Mouse (Mus musculus) adrenal gland, postnatal 25 days (tissue): ENCODE results near the gene Gss. TPM values are rescaled to one million over a fixed set of nuclear protein-coding genes. Genes with fewer than 3 reads are reported as not detected.
"Not testable (repeated sequence)": the region's sequence is repeated elsewhere in the genome, so short reads cannot be mapped to it uniquely, and the experiment has no call there.

ENCODE experiments used
- DNase-seq: peaks from one replicate; pipeline ENCODE4 v3.0.0; 2021; ENCODE audit warnings: mixed read lengths
- total RNA-seq: library from RNA; stranded (reverse); gene quantifications from 2 replicates; pipeline ENCODE4 v1.2.3, GENCODE M21; 2021

Gss gene
- total RNA-seq, 1 experiment from 2014 or later, result 67.6 TPM

DNA sequence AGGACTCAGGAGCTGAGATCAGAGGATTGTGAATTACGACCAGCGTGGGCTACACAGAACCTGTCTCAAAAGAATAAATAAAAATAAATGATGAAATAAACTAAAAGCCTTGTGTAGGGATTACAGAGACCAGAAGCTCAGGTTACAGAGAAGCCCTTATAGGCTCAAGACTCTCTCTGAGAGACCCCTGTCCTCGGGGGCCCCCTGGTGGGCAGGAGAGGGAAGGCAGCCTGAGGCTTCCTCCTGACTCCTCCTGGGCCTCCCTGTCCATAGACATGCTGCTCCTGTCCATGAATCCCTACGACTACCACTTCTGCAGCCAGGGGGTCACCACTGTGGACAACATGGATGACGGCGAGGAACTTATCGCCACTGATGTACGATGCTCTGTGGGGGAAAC, 27.2 kb upstream of the Gss start:
- peak; percentile 92 for DNase-seq

DNA sequence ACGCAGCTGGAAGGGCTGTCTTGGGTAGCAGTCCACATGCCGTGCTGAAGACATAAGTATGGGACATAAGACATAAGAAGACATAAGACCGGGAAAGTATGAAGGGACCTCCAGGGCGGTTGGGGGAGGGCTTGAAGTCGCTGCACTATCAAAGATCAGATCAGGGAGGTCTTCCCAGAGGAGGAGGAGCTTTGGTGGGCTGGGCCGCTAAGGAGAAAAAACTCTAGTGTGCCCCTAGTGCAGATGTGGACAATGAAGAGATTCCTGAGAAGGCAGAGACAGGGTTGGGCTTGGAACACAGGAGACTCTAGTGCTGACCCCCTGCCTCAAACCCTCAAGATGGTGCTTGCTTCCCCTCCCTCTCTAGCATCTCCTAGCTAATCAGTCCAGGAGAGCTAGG, 24.4 kb upstream of the Gss start:
- DNase-seq, result no peak

DNA sequence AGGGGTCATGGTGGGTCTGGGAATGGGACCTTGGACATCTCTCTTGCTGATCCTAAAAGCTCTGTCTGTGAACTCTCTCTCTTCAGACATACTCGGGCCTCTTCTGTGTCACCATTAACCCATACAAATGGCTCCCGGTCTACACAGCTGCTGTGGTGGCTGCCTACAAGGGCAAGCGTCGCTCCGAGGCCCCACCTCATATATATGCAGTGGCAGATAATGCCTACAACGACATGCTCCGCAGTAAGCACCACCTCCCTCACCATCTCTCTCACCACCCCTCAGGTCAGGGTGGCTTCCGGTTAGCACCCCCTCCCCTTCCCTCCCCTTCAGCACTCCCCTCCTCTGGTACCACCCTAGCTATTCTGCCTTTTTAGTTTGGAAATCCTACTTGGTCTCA, 21.3 kb upstream of the Gss start:
- no peak for DNase-seq

DNA sequence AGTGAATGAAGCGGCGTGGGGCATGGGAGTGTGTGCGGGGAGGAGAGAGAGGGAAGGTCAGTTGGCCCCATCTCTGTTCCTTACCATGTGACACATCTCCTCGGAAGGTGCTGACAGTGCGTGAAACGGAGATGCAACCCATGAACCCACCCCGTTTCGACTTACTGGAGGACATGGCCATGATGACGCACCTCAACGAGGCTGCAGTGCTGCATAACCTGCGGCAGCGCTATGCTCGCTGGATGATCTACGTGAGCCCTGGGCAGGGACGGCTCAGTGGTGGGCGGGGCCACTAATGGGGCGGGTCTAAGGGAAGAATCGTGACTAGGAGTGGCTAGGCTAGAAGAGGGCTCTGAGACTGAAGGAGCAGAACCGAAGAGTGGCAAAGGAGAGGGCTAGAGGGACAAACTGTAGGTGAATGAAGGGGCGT, 20.7 kb upstream of the Gss start:
- DNase-seq, result peak; percentile 81

DNA sequence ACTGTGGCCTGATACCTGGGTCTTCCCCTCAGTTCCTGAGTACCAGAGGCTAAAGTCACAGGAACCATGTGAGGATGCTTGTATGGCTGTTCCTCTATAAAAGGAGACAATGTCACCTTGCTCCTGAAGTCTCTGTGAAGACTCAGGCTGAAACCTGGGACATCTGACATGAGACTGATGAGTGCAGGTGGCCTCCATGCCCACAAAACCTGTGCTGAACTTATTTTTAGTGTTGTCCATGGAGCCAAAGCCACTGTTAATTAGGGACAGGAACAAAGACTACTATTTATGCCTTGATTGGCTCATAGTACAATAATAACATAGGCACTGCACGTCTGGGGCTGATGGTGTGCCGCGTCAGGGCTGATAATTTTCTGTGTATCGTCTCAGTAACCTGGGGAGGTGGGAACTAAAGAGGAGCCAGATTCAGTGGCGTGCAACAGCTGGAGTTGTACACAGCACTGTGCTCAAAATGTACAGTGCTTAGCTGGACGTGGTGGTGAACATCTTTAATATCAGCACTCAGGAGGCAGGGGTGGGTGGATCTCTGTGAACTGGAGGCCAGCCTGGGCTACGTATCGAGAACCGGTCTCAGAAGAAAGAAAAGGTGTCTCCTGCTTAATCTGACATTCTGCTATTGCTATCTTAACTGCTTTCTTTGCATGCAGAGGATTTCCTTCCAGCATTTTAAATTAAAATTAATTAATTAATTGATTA, 19.4 kb upstream of the Gss start:
- DNase-seq, result no peak

DNA sequence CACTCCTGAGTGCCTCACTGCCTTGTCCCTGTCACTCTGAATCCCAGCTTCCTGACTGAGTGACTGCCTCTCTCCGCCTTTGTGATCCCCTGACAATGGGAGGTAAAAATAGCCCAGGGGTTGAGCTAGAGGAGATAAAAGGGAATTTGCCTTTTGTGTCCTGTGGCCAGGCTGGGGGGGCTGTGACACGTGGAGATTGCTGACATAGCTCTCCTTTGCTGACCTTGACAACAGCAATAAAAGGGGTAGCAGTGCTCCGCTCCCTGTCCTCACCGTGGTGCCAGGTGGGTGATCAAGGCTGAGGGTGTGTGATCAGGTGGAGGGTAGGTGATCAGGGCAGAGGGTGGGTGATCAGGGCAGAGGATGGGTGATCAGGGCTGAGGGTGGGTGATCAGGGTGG, 18.4 kb upstream of the Gss start, which contains the start of gene Myh7b:
Myh7b (plus strand) TSS at position 235 of the 400 bp plus-strand sequence.
- DNase-seq, result no peak

DNA sequence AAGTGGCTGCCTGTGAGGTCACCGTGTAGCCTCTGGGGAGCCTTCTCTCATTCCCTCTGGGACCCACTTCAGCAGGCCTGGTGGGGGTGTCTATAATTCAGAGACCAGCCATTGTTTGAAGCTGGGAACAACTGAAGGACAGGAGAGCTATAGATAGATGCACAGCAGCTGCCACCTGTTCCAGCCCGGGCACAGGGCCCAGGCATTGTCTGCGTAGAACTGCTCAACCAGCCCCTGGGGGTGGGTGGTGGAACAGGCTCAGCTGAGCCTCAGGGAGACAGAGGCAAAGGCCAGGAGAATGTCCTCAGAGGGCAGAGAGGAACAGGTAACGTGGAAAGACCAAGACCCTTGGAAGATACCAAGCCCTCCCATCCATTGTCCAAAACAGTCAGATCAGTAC, 13.8 kb upstream of the Gss start:
- DNase-seq, result no peak

DNA sequence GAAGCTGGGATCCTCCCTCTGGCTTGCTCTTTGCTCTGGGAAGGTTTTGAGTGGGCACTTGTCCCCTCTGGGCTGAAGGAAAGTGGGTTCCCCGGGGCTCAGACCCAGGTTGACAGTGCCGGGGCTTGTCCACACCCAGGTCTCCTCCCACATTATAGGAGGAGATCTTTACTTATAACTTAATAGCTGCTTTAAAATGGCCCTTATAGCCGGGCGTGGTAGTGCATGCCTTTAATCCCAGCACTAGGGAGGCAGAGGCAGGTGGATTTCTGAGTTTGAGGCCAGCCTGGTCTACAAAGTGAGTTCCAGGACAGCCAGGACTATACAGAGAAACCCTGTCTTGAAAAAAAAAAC, 12.6 kb upstream of the Gss start:
- not testable (repeated sequence) for DNase-seq

DNA sequence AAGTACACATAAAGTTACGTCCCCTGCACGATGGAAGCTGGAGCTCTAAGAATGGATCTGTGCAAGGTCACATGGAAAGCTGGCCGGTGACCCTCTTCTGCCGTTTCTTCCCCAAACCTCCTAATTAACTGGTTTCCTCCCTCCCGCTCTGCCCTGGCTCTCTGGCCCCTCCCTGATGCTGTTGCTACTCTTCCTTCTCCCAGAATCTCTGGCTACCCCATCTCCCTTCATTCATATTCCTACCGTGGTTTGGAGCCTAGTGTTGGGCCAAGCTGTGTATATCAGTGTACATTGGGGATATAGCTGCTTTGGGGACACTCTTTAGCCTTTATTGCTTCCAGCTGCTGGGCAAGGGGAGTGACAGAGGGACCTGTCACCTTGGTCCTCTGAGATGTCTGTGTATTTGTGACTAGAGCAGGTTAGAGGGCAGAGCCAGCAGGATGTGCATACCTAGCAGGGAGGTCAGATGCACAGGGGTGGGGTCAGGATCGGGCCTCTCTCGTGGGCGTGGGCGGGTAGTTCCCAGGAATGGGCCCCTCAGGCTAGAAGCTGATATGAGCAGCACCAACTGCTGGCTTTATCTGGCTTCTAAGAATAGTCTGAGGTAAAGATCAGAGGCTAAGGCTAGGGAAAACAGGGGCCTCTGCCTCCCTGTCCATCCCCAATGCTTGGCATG, 12.1 kb upstream of the Gss start:
- DNase-seq, result no peak

DNA sequence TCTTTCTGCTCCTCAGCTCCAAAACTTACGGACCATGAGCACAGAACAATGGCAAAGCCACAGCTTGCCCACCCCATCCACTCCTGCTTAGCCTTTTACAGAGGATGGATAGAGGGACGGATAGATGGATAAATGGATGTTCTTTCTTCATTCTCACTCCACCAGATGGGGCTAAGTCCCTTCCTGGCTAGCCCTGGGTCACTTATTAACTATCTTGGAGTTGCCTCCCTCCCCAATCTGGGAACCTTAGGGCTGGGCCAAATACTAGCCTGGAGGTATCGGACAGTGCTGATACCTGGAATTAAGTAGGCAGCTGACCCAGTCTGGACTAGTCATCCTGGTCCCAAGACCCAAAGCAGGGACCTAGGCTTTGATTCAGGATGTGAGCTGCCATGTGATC, 11.1 kb upstream of the Gss start:
- no peak for DNase-seq

DNA sequence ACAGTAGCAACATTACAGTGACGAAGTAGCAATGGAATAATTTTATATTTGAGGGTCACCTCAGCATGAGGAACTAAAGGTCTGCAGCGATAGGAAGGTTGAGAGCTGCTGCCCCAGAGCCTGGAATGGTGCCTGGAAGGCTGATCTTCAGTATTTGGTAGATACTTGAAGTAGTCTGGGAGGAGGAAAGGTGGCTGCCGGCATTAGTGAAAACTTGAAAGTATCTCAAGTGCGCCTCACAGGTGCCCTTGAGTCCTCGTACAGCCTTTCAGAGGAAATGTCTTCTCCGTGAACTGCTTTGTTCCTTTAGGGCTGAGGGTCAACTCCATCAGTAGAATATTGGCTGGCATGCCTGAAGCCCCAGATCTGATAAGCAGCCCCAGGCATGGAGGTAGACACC, 2.9 kb upstream of the Gss start:
- no peak for DNase-seq

DNA sequence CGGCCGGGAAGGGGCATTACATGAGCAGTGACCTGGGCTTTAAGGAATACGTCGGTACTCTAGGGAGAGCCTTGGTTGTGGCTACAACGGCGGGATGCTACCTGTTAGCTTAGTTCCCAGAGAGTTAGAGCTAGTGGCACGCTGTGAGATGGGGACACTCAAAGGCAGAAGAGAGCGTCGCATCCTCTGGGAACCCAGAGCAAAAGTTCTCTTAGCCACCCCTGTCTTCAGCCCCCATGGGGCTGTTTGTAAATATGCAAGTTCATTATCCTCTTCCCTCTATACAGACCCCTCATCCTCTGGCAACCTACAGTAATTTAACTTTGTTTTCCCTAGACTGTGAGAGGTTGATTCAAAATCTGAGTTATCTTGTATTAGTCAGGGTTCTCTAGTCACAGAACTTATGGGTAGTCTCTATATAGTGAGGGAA, 259 bp upstream of the Gss start:
- DNase-seq, result no peak

DNA sequence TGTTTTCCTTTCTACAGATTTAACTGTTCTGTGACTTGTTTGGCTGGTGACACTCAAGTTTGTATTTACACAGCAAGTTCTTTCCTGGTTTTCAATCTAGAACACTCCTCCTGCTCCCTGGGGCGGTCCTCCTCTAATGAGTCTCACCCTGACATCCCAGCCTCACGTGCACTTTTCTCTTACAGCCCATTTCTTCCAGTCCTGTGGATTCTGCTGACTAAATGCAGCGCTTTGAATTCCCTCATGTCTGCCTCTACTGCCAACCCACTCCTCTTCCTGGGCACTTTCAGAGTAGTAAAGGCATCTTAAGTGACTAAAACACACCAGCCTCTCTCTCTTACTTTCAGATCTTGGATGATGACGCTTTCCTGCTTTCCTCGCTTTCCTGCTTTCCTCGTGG, 934 bp downstream of the Gss start:
- DNase-seq, result no peak

DNA sequence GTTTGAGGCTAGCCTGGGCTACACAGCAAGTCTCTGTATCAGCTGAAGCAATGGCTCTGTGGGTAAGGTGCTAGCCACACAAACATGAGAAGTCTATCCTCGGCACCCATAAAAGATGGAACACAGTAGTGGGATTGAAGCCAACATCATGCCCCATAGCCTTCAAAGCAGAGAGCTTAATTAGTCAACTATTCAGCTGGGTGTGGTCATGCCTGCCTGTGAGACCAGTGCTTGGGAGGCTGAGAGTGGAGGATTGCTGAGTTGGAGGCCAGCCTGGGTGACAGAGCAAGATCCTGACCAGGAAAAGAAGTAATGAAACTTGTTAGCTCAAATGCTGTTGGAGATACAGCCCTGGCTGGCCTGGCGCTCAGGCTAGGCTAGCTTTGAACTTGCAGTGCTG, 1.7 kb downstream of the Gss start:
- no peak for DNase-seq

DNA sequence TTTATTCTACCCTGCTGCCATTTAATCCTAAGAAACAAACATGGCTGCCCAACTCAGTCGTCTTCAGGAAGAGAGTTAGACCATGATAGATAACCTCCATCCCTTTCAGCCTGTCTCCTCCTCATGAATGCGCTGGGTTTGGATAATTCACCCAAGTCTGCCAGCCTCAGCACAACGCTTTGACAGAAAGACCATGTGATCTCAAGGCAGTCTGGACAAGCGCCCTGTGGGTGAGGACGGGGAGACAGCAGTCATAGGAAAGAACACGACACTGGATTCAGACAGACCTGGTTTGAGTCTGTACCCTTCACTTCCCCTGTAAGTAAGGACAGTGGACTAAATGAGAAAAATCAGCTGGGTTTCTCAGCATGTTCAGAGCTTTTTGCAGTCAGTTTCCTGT, 3.1 kb downstream of the Gss start:
- DNase-seq, result no peak

DNA sequence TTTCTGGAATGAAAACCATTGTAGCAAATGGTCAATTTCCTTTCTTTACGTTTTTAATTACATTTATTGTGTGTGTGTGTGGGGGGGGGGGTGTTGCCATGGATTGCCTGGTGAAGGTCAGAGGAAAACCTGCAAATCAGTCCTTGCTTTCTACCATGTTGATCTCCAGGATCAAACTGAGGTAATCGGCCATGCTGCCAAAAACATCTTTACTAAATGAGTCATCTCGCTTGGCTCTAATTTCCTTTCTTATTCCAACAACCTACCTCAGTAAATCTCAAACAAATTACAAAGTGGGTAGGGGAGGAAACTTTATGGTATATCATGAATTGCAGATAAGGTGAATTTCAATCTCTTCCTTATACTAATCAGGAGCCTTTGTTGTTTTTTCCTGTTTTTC, 4.5 kb downstream of the Gss start:
- DNase-seq, result no peak

DNA sequence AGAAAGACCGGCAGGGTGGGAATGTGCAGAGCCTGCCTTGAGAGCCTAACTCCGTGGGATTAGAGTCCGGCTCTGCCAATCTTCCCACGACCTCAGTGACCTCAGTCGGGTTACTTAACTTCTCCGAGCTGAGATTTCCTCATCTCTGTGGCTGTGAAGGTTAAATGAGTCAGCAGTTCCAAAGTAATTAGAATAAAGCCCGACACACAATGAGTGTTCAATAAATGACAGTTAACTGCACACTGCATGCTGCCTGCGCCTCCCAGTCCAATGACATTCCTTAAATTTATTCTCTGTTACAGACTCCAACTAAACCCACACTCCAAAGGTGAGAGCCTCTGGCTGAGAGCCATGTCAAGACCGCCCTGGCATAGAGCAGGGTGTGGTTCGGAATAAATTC, 7.1 kb downstream of the Gss start:
- peak; percentile 31 for DNase-seq

DNA sequence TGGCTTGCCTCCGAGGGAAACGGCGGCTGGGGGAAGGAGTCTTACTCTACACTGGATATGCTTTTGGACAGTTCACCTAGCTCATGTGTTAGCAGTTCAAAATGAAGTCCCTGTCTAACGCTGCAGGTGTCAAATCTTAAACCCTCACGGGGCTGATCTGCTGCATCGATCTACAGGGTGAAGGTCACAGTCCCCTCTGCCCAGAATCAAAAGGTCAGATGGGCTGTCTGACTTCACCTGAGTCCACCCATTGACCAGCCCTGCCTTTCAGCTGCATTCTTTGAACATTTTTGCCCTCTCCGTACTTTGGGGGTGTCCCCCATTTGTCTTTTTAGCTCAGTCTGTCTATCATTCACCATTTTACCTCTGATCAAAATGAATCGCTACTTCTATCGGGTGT, 7.5 kb downstream of the Gss start:
- no peak for DNase-seq

DNA sequence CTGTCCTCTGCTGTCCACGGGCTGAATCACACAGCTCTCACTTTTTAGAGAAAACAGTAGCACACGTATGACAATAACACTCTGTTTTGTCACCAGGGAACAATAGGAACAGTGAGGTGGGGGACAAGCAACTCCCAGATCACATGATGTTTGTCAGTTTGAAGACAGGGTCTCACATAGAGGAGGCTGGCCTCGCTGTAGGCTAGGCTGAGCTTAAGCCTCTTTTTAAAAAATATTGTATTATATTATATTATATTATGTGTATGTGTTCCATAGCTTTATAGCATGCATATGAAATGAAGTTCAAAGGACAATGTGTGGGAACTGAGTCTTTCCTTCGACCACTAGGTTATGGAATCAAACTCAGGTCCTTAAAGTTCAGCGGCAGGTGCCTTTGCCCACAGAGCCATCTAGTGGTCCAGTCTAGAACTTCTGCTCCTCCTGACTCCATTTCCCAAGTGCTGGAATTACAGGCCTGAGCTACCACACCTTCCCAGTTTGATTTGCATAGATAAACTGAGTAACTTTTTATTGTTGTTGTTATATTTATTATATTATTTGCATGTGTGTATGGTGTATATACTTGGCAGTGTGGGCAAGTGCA, 8.6 kb downstream of the Gss start:
- peak; percentile 48 for DNase-seq

DNA sequence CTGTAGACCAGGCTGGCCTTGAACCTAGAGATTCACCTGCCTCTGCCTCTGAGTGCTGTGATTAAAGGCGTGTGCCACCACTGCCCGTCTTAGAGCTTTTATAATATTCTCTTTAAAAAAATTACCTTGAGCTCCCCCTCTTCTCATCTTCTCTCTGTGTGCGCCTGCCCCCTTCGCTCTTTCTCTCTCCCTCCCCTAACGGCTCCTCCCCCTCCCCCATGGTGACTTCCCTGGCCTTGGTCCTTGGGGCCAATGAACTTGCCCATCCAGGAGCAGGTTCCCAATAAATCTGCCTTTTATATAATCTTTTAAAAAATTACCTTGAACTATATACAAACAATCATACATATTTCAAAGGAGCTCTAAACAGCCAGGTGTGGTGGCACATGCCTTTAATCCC, 9.6 kb downstream of the Gss start:
- DNase-seq, result no peak

DNA sequence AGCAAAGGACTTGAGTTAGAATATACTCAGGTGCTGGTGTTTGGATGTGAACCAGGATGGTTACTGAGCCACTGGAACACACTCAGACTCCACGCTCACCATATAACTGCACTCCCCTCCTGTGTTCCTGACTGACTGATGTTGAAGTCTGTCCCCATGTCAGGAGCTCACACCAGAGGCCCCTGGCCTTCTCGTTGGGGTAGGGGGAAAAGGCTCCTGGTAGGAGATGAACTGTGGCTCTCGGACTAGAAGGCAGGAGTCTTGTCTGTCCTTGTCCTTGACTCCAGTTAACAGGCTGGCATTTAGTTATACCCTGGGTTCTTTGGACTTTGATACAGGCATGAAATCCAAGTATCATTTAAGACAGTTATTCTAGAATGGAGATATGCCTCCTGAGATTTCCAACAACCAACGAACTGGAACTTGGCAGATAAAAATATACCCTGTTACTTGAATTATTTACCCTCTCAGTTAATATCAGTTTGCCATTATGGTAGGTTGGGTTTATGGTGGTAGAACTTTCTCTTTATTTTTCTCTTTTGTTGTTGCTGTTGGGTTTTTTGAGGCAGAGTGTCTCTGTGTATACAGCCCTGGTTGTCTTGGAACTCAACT, 10.1 kb downstream of the Gss start:
- DNase-seq, result no peak

DNA sequence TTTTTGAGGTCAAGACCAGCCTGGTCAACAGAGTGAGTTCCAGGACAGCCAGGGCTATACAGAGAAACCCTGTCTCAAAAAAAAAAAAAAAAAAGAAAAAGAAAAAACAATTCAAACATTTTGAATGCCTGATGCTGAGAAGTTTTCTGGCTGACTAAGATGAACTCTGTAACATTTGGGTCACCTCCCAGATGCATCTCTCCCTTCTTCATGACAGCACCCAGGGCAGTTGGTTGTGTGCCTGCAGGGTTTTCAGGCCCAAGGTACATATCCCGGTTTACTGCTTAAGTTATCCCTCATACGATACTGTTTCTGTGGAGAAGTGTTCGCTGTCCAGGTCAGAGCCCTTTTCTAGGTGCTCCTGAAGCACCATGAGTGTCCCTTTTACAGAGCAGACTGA, 12.3 kb downstream of the Gss start:
- no peak for DNase-seq

DNA sequence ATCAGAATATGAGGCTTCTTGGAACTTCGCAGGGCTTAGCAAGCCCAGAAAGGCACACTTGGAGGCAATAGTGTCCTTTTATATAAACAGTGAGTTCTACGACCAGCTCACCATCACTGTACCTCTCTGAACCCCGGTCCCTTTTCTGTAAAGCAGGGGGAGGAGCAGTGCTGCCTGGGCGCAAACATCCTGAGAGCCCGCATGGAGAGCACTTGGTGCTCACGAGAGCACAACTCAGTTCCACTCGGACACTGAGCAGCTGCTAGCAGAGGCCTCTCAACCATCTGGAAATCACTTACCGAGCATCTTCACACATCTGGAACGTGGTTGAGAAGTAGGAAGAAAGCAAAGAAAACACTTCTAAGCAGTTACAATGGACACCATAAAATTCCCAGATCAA, 16.0 kb downstream of the Gss start:
- no peak for DNase-seq
